8 mouse cellular contexts compared by ENCODE assay signal in genomic region chr7:100003781-100004180, GRCm38 (mm10). TPM values are rescaled to one million over a fixed set of nuclear protein-coding genes. Genes with fewer than 3 reads are reported as not detected.
DNase-seq lines count a peak whose midpoint lies in the region; ATAC-seq and TF ChIP-seq lines count a peak whose summit lies in the region.
"Had no signal": no experiment of that assay in that cellular context is flagged by ENCODE, and none has a peak within 500 bp of the region (broad histone marks: within the 10 kb centered on the region; RNA-seq: fewer than 3 reads in every experiment).

No protein-coding gene starts in this region.

- peaks cover 18% of the 10 kb centered on the region for H3K27me3 ChIP-seq in kidney, postnatal 0 days (ENCODE audit: insufficient read depth, low read length)

- H3K4me3 ChIP-seq in kidney, postnatal 0 days (replicated peaks; ENCODE audit: low read depth, low read length), result no peak overlapping the region
- H3K4me3 ChIP-seq: heart, embryonic 15.5 days had no signal

- peak; percentile 62; the same call in 1 of the 2 replicates for TF ChIP-seq CTCF in kidney, postnatal 0 days (IDR thresholded peaks at IDR 0.05; ENCODE audit: low read depth)

- 57% methylated on average over 9 of the region's 9 CpGs for WGBS in kidney, postnatal 0 days

- H3K4me2 ChIP-seq in kidney, postnatal 0 days (ENCODE audit: low read length), result no peak overlapping the region
- H3K4me2 ChIP-seq: heart, embryonic 15.5 days had no signal

- H3K36me3 ChIP-seq in kidney, postnatal 0 days (ENCODE audit: insufficient read depth, low read length), result no peaks in the 10 kb centered on the region
- H3K36me3 ChIP-seq: heart, embryonic 15.5 days had no signal

- no peak for DNase-seq in kidney, postnatal 0 days (ENCODE audit: low spot score)
- no peak for DNase-seq in kidney, adult 18-20 months
- peak; percentile 54 for DNase-seq in 416B (ENCODE audit: low read depth)
- peak; percentile 41 to 48 for DNase-seq in B cell, adult 2 months
- peak; percentile 24 for DNase-seq in lung, postnatal 10 days
- DNase-seq in spleen, postnatal 4 days (ENCODE audit: low spot score in 2 of 2), result no peak
- DNase-seq in frontal cortex, postnatal 36 days (ENCODE audit: low spot score in 2 of 2), result no peak

- H3K4me1 ChIP-seq in kidney, postnatal 0 days (replicated peaks; ENCODE audit: insufficient read depth, low read length), result no peaks in the 10 kb centered on the region

- no peak overlapping the region for H3K27ac ChIP-seq in kidney, postnatal 0 days
- H3K27ac ChIP-seq: heart, embryonic 15.5 days had no signal

- no peak overlapping the region for H3K9ac ChIP-seq in kidney, postnatal 0 days (ENCODE audit: low read depth, low read length)
- H3K9ac ChIP-seq: heart, embryonic 15.5 days had no signal

- no peaks in the 10 kb centered on the region for H3K9me3 ChIP-seq in kidney, postnatal 0 days (replicated peaks; ENCODE audit: low read length)
- H3K9me3 ChIP-seq: heart, embryonic 15.5 days had no signal

- no peak for ATAC-seq in kidney, postnatal 0 days (replicated peaks; ENCODE audit: low FRiP score, low read depth)

RNA-seq across cellular contexts. Expression of gene Chrdl2, which starts 2.2 kb away (rescaled TPM):
- polyA plus RNA-seq in kidney, postnatal 0 days (2015; fragmentation: Nextera tagmentation; extraction: Ambion mirVana), result 0.22 and 0.32 TPM in 2 replicates

RNA-seq across cellular contexts. Expression of gene Rnf169, which starts 23.5 kb away (rescaled TPM):
- polyA plus RNA-seq in kidney, postnatal 0 days (2015; fragmentation: Nextera tagmentation; extraction: Ambion mirVana), result 4.4 and 5.0 TPM in 2 replicates

Comparison
In these comparisons a context has a peak if more than half of its experiments do, and no peak if none do; other contexts are left out.
1. DNase-seq: peak in 416B (single experiment), B cell, adult 2 months (2 of 2) and lung, postnatal 10 days (single experiment); none in kidney, postnatal 0 days (single experiment), kidney, adult 18-20 months (single experiment), spleen, postnatal 4 days (0 of 2) and frontal cortex, postnatal 36 days (0 of 2).